Mouse (Mus musculus): ENCODE results near the gene Aanat.

GRCm38 (mm10) chr11:116575396-116575795 is 10.8 kb upstream of the Aanat start:
- no peak for TF ChIP-seq CTCF (IDR thresholded peaks at IDR 0.05; ENCODE audit: low read depth)
- no peak for TF ChIP-seq EP300 (IDR thresholded peaks at IDR 0.05; ENCODE audit: low read depth)

Data from liver, postnatal 0 days (tissue).